Mouse (Mus musculus) cerebellum, adult 2 months (tissue): ENCODE results near the gene Scfd2. TPM values are rescaled to one million over a fixed set of nuclear protein-coding genes. Genes with fewer than 3 reads are reported as not detected.

ENCODE experiments used
- DNase-seq, 2 experiments: peaks; one replicate each; pipeline ENCODE4 v3.0.0; 2021
- H3K27ac ChIP-seq: fragments of 200-500 bp; 2 replicates; pipeline ENCODE4 v1.5.1; 2012; ENCODE audit warnings: low read length, control low read depth, inconsistent platforms; ENCODE audit not compliant: insufficient read depth
- H3K27me3 ChIP-seq: fragments of 200-500 bp; 2 replicates; pipeline ENCODE4 v1.6.1; 2012; ENCODE audit warnings: inconsistent platforms, mild to moderate bottlenecking, low read length, moderate library complexity; ENCODE audit not compliant: control insufficient read depth, insufficient read depth
- H3K4me1 ChIP-seq: fragments of 200-500 bp; 2 replicates; pipeline ENCODE4 v1.6.1; 2011; ENCODE audit warnings: low read length; ENCODE audit not compliant: control insufficient read depth, insufficient read depth
- H3K4me3 ChIP-seq: fragments of 200-500 bp; replicated peaks from 2 replicates; pipeline ENCODE3; 2011; ENCODE audit warnings: mild to moderate bottlenecking, low read depth, low read length, control low read depth; ENCODE audit not compliant: insufficient read depth
- CTCF ChIP-seq: fragments of 200-500 bp; IDR thresholded peaks from 2 replicates; pipeline ENCODE4 v1.5.1; 2011; ENCODE audit warnings: low read depth, mild to moderate bottlenecking, control low read depth, low read length, moderate library complexity, borderline replicate concordance; ENCODE audit not compliant: insufficient read depth
- POLR2A ChIP-seq: fragments of 200-500 bp; IDR thresholded peaks from 2 replicates; pipeline ENCODE4 v1.6.1; 2011; ENCODE audit warnings: low read length, control low read depth, borderline replicate concordance; ENCODE audit not compliant: insufficient read depth
- WGBS: fragments of 180-500 bp; shearing (Covaris S2); methylation state at CpG from one replicate; pipeline ENCODE4 v1.1.7; 2018; 5-methylcytosine and 5-hydroxymethylcytosine counted together
- polyA plus RNA-seq: library from polyadenylated mRNA; depleted of rRNA; stranded (reverse); fragments of >200 nt; gene quantifications from 2 replicates; pipeline ENCODE4 v1.2.3, GENCODE M21; 2012

Gene Scfd2
- polyA plus RNA-seq, 1 experiment = 17.7 TPM

- Histone ChIP-seq H3K27ac (no peak overlapping the region), H3K4me1 (no peaks in the 10 kb centered on the region; the same call in 1 of the 2 replicates), H3K27me3 (no peaks in the 10 kb centered on the region), H3K4me3 (peak overlapping the region; percentile 89)
- no peak for TF ChIP-seq POLR2A
- TF ChIP-seq CTCF = no peak
- 18% methylated on average over 16 of the region's 16 CpGs for WGBS
- no peak for DNase-seq
Measured at GRCm38 (mm10) chr5:74530785-74531184, 774 bp downstream of the Scfd2 start.

GRCm38 (mm10) chr5:74527025-74527424, 4.5 kb downstream of the Scfd2 start:
- H3K27ac ChIP-seq = no peak overlapping the region
- TF ChIP-seq POLR2A (no peak), CTCF (no peak)
- 80% methylated on average over 5 of the region's 5 CpGs for WGBS
- H3K27me3 ChIP-seq = no peaks in the 10 kb centered on the region
- DNase-seq = no peak
- no peak overlapping the region for H3K4me3 ChIP-seq
- no peaks in the 10 kb centered on the region; the same call in 1 of the 2 replicates for H3K4me1 ChIP-seq

GRCm38 (mm10) chr5:74511686-74512085, 19.9 kb downstream of the Scfd2 start:
- H3K4me3 ChIP-seq = no peak overlapping the region
- H3K4me1 ChIP-seq = peaks cover 3% of the 10 kb centered on the region
- no peak overlapping the region for H3K27ac ChIP-seq
- TF ChIP-seq POLR2A (no peak), CTCF (no peak)
- no peaks in the 10 kb centered on the region for H3K27me3 ChIP-seq
- DNase-seq = peak in 1 of 2 experiments; percentile 62

- 88% methylated on average over 3 of the region's 3 CpGs for WGBS
- H3K4me3 ChIP-seq = no peak overlapping the region
- no peaks in the 10 kb centered on the region for H3K4me1 ChIP-seq
- H3K27me3 ChIP-seq = no peaks in the 10 kb centered on the region
- no peak overlapping the region for H3K27ac ChIP-seq
- TF ChIP-seq POLR2A (no peak), CTCF (no peak)
- DNase-seq = no peak
Measured at GRCm38 (mm10) chr5:74492705-74493104, 38.9 kb downstream of the Scfd2 start.

- no peaks in the 10 kb centered on the region for H3K27me3 ChIP-seq
- TF ChIP-seq POLR2A (no peak), CTCF (no peak)
- no peak overlapping the region for H3K4me3 ChIP-seq
- no peak for DNase-seq
- WGBS = 81% methylated on average over 4 of the region's 4 CpGs
- H3K4me1 ChIP-seq = no peaks in the 10 kb centered on the region
- no peak overlapping the region for H3K27ac ChIP-seq
Measured at GRCm38 (mm10) chr5:74484646-74485045, 46.9 kb downstream of the Scfd2 start.

GRCm38 (mm10) chr5:74482633-74483032, 48.9 kb downstream of the Scfd2 start:
- no peaks in the 10 kb centered on the region for H3K4me1 ChIP-seq
- no peak overlapping the region for H3K4me3 ChIP-seq
- TF ChIP-seq POLR2A (no peak), CTCF (no peak)
- no peaks in the 10 kb centered on the region for H3K27me3 ChIP-seq
- WGBS = 56% methylated on average over 6 of the region's 6 CpGs
- H3K27ac ChIP-seq = no peak overlapping the region
- DNase-seq = peak in 1 of 2 experiments; percentile 5

- Histone ChIP-seq H3K27me3 (no peaks in the 10 kb centered on the region), H3K27ac (no peak overlapping the region), H3K4me3 (no peak overlapping the region), H3K4me1 (no peaks in the 10 kb centered on the region)
- peak in 1 of 2 experiments; percentile 9 for DNase-seq
- WGBS = 51% methylated on average over 3 of the region's 3 CpGs
- TF ChIP-seq CTCF (peak; percentile 26; the same call in 1 of the 2 replicates), POLR2A (no peak)
Measured at GRCm38 (mm10) chr5:74482034-74482433, 49.5 kb downstream of the Scfd2 start.

GRCm38 (mm10) chr5:74480409-74480808, 51.1 kb downstream of the Scfd2 start:
- Histone ChIP-seq H3K4me3 (no peak overlapping the region), H3K4me1 (no peaks in the 10 kb centered on the region), H3K27ac (no peak overlapping the region), H3K27me3 (no peaks in the 10 kb centered on the region)
- 83% methylated on average over 4 of the region's 4 CpGs for WGBS
- TF ChIP-seq POLR2A (no peak), CTCF (no peak)
- DNase-seq = no peak

- no peaks in the 10 kb centered on the region for H3K4me1 ChIP-seq
- no peak overlapping the region for H3K27ac ChIP-seq
- 84% methylated on average over 4 of the region's 4 CpGs for WGBS
- TF ChIP-seq POLR2A (no peak), CTCF (no peak)
- no peak for DNase-seq
- no peaks in the 10 kb centered on the region for H3K27me3 ChIP-seq
- H3K4me3 ChIP-seq = no peak overlapping the region
Measured at GRCm38 (mm10) chr5:74479947-74480346, 51.6 kb downstream of the Scfd2 start.

GRCm38 (mm10) chr5:74479157-74479556, 52.4 kb downstream of the Scfd2 start:
- Histone ChIP-seq H3K27ac (no peak overlapping the region), H3K27me3 (no peaks in the 10 kb centered on the region), H3K4me1 (no peaks in the 10 kb centered on the region), H3K4me3 (no peak overlapping the region)
- WGBS = 82% methylated on average over 5 of the region's 5 CpGs
- no peak for DNase-seq
- no peak for TF ChIP-seq CTCF
- no peak for TF ChIP-seq POLR2A
